Mouse (Mus musculus) B cell, adult 2 months (primary cell): ENCODE data around the gene Pacsin3.

ENCODE experiments used
- DNase-seq, 2 experiments: peaks; one replicate each; pipeline ENCODE4 v3.0.0; 2022

Pacsin3 gene

GRCm38 (mm10) chr2:91308680-91309079, 52.9 kb downstream of the Pacsin3 start:
- no peak for DNase-seq

DNA sequence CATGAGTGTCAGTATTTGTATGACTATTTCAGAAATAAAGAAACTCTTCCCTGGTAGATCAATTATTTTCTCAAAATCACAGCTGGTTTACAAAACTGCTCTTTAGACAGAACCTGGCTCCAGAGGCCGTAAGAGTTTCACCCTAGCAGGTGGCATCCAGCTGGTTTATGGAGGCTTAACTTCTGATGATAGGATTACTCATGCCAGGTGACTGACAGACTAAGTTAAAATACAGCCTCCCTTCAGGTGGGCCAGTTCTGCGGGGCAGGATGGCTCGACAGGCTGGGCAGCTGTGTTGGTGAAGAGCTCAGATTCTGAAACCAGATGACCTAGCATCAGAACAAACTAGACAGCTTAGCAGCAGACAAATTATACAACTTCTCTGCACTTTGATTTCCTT, 53.8 kb downstream of the Pacsin3 start:
- no peak for DNase-seq

DNA sequence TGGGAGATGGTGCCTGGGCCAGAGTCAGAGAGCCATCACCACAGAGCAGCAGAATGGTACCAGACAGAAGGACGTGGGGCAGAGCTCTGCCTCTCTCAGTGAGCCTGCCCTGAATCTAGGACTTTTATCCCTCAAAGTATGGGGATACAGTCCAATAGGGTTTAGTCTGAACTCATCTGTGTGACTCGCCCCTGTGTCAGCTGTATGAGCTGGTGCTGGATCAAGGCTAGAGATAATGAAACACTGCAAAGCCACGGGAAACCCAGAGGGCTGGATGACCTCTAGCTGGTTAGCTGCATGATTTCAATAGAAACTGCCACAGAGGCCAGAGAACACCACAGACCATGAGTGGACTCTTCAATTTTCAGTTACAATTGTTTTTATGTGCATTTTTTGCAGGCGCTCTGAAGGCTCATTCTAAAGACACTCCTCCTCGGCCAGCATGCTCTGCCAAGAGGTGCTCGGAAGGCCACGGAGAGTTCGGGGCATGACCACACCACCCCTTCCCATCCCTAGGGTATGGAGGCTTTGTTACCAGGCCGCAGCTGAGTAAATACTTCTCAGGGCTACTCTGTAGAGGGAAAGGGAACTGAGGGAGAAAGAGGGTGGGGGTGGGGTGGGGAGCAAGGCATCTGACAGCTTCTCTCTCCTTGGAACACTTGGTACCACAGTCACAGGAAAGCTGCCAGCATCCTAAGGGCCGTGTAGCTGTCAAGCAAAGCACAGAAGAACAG, 57.0 kb downstream of the Pacsin3 start:
- no peak for DNase-seq

- DNase-seq = no peak
These were observed 58.4 kb downstream of the Pacsin3 start for GRCm38 (mm10) chr2:91314184-91314583.
